Mouse (Mus musculus) megakaryocyte, embryonic 14.5 days (primary cell): ENCODE data around the gene Nf1. TPM values are rescaled to one million over a fixed set of nuclear protein-coding genes. Genes with fewer than 3 reads are reported as not detected.

ENCODE experiments used
- H3K27me3 ChIP-seq: replicated peaks from 2 replicates; pipeline ENCODE3; 2012; ENCODE audit warnings: inconsistent platforms
- H3K36me3 ChIP-seq: replicated peaks from 2 replicates; pipeline ENCODE3; 2012; ENCODE audit warnings: low read length, inconsistent platforms, mixed read lengths
- H3K4me1 ChIP-seq: 2 replicates; pipeline ENCODE4 v1.6.1; 2012; ENCODE audit warnings: inconsistent platforms
- H3K4me3 ChIP-seq: replicated peaks from 2 replicates; pipeline ENCODE3; 2012; ENCODE audit warnings: moderate library complexity, mild to moderate bottlenecking, inconsistent platforms
- H3K9me3 ChIP-seq: 2 replicates; pipeline ENCODE4 v1.6.1; 2012; ENCODE audit warnings: inconsistent platforms
- FLI1 ChIP-seq: IDR thresholded peaks from 2 replicates; pipeline ENCODE4 v1.6.1; 2012; ENCODE audit warnings: low read length, inconsistent platforms, mixed read lengths
- GATA1 ChIP-seq: IDR thresholded peaks from 3 replicates; pipeline ENCODE4 v1.6.1; 2012; ENCODE audit warnings: mixed read lengths, low read length, inconsistent platforms, borderline replicate concordance
- polyA plus RNA-seq: library from polyadenylated mRNA; stranded (reverse); fragments of >175 nt; gene quantifications from 2 replicates; pipeline ENCODE4 v1.2.3, GENCODE M21; 2012; ENCODE audit warnings: low replicate concordance; ENCODE audit not compliant: insufficient read depth

The Nf1 gene
- polyA plus RNA-seq, 1 experiment: 4.5 TPM

DNA sequence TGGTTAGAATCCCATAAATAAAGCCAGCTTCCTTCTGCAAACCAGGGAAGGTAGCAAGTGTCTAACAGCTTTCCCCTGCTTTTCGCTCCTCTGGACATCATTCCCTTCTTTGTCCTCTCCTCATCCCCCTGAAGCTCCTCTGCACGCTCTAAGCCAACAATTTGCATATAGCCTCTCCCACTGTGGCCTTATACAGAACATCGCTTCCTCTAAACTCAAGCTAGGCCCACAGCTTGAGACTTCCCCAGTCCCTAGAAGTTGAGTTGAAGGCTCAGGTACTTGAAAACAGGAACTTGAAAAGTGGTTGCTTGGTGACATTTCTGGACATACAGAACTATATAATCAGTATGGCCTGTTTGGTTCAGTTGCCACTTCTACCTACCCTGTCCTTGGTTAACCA is 234.3 kb downstream of the Nf1 start:
- TF ChIP-seq GATA1: no peak
- TF ChIP-seq FLI1: no peak
- Histone ChIP-seq H3K4me3 (no peak overlapping the region), H3K4me1 (peaks cover 24% of the 10 kb centered on the region), H3K36me3 (peaks cover 94% of the 10 kb centered on the region), H3K27me3 (no peaks in the 10 kb centered on the region), H3K9me3 (no peaks in the 10 kb centered on the region)

- peaks cover 94% of the 10 kb centered on the region for H3K36me3 ChIP-seq
- no peaks in the 10 kb centered on the region for H3K9me3 ChIP-seq
- no peaks in the 10 kb centered on the region for H3K27me3 ChIP-seq
- H3K4me1 ChIP-seq: peaks cover 24% of the 10 kb centered on the region
- TF ChIP-seq GATA1: no peak
- TF ChIP-seq FLI1: no peak
- no peak overlapping the region for H3K4me3 ChIP-seq
Observed at GRCm38 (mm10) chr11:79575383-79576073, 236.0 kb downstream of the Nf1 start.

DNA sequence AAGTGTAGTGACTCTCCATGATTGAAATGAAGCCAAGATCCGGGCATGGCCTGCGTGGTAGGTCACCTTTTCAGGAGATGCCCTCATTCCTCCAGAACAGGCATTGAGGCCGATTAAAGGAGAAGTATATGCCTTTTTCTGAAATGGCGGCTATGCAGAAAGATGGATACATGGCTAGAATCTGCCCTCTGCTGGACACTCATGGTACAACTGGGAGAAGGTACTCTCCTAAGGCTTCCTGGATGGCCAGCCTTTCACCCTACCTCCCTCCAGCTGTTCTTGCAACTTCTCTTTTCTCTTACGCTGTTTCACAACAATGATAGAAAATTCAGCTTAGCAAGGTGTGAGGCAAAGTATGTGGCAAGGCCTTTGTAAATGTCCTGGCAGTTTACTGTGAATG is 238.2 kb downstream of the Nf1 start:
- Histone ChIP-seq H3K9me3 (no peaks in the 10 kb centered on the region), H3K4me3 (no peak overlapping the region), H3K27me3 (no peaks in the 10 kb centered on the region), H3K4me1 (peaks cover 24% of the 10 kb centered on the region), H3K36me3 (peaks cover 75% of the 10 kb centered on the region)
- no peak for TF ChIP-seq FLI1
- TF ChIP-seq GATA1: no peak

DNA sequence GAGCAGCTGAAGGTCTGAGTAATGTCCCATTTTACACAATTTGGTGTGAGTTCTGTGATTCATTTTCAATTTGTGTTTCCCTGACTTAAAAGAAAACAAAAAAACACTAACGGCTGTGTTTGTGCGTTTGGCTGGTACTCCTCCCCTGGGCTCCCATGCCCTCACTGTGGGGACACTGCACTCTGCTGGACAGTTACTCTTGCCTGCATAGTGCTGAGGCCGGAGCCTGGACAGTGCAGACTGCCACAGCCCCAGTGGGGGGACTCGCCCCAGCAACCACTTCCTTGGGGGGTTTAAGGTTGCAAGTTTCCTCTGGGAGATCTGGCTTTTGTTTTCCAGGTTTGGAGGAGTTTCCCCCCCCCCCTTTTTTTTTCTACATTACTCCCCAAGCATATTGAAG is 241.2 kb downstream of the Nf1 start:
- TF ChIP-seq GATA1 (no peak), FLI1 (no peak)
- Histone ChIP-seq H3K36me3 (peaks cover 48% of the 10 kb centered on the region), H3K4me1 (peaks cover 19% of the 10 kb centered on the region)

DNA sequence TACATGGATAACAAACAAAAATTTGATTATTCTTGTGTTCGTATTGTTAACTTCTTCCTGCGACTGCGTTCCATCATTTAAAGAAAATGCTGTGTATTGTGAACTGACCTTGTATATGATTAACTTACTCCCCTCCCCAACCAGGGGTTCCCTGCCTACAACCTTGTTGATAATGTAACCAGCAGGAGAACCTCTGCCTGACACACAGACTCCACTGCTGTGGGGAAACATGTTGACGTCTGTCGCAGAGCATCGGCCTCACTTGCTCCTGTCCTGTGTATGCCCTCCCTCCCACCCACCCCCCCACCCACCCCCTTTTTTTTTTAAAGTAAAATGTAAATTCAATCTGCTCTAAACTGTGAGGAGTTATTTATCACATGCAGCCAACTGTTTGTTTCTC is 241.8 kb downstream of the Nf1 start:
- H3K27me3 ChIP-seq: peaks cover 10% of the 10 kb centered on the region
- peaks cover 44% of the 10 kb centered on the region for H3K36me3 ChIP-seq
- H3K4me3 ChIP-seq: no peak overlapping the region
- peaks cover 18% of the 10 kb centered on the region for H3K4me1 ChIP-seq
- no peaks in the 10 kb centered on the region for H3K9me3 ChIP-seq
- TF ChIP-seq FLI1: no peak
- no peak for TF ChIP-seq GATA1

More for the DNA sequence above, 241.2 kb downstream of the Nf1 start:
- H3K4me3 ChIP-seq: no peak overlapping the region
- H3K27me3 ChIP-seq: peaks cover 6% of the 10 kb centered on the region
- H3K9me3 ChIP-seq: no peaks in the 10 kb centered on the region

DNA sequence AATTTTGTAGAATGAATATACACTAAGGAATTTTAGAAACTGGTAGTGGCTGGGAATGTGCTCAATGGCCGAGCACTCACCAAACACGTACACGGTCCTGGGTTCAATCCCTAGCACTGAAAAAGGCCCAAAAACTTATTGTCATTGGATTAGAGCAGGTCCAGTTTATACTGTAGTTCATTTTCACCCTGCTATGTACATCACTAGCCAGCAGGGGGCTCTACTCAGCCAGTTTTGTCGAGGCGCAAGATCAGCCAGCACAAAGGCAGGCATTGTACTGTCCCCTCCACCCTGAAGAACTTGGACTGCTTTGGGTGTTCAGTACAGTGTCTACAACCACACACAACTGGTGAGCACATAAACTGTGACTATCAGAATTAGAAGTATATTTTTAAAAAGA is 244.7 kb downstream of the Nf1 start:
- peaks cover 37% of the 10 kb centered on the region for H3K27me3 ChIP-seq
- peaks cover 15% of the 10 kb centered on the region for H3K36me3 ChIP-seq
- TF ChIP-seq GATA1 (no peak), FLI1 (no peak)
- no peaks in the 10 kb centered on the region for H3K4me1 ChIP-seq
- no peaks in the 10 kb centered on the region for H3K9me3 ChIP-seq
- H3K4me3 ChIP-seq: no peak overlapping the region

GRCm38 (mm10) chr11:79589317-79590075 is 250.0 kb downstream of the Nf1 start:
- Histone ChIP-seq H3K27me3 (peaks cover 87% of the 10 kb centered on the region), H3K9me3 (no peaks in the 10 kb centered on the region)

DNA sequence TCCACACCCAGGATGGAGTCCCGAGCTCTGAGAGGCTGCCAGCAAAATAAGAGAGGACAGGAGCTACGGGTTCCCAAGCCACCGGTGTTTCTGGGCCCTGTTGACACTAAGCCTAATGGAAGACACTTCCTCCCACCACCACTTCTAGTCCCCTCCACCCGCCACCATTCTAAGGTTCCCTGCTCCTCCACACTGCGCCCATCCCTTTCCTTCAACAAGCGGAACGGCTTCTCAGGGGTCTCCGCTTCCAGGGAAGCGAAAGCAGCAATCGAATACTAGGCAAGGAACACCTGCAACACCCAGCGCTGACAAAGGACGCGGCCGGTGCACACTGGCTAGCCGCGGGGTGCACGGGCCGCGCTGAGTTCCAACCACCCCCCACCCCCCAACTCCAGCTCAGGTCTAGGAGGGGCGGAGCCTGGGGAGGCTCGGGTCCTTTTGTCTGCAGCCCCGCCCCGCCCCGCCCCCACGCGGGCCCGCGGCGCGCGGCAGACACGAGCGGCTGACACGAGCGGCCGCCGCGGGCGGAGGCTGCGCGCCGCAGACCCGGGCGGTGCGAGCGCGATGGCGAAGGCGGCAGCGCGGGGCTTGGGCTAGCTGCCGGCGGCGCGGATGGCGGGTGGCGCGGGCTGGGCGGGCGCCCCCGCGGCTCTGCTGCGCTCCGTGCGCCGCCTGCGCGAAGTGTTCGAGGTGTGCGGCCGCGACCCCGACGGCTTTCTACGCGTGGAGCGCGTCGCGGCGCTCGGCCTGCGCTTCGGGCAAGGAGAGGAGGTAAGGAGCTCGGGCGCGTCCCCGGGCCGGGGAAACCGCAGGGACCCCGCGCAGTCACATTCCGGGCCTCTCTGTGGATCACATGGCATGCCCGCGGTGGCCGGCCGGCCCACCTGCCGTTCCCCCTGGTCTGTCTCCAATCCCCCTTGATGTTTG is 251.4 kb downstream of the Nf1 start, which contains the start of gene Rab11fip4:
TSS of gene Rab11fip4 (plus strand) at position 549 of the 927 bp plus-strand sequence.
- Histone ChIP-seq H3K27me3 (peaks cover 93% of the 10 kb centered on the region), H3K9me3 (no peaks in the 10 kb centered on the region), H3K36me3 (no peaks in the 10 kb centered on the region), H3K4me1 (peaks cover 18% of the 10 kb centered on the region), H3K4me3 (peak within 1 kb of the TSS; percentile 88)
- TF ChIP-seq GATA1 (no peak), FLI1 (no peak)

More at GRCm38 (mm10) chr11:79589317-79590075, 250.0 kb downstream of the Nf1 start:
- H3K36me3 ChIP-seq: no peaks in the 10 kb centered on the region
- peaks cover 18% of the 10 kb centered on the region for H3K4me1 ChIP-seq
- no peak overlapping the region for H3K4me3 ChIP-seq
- TF ChIP-seq FLI1 (no peak), GATA1 (no peak)

DNA sequence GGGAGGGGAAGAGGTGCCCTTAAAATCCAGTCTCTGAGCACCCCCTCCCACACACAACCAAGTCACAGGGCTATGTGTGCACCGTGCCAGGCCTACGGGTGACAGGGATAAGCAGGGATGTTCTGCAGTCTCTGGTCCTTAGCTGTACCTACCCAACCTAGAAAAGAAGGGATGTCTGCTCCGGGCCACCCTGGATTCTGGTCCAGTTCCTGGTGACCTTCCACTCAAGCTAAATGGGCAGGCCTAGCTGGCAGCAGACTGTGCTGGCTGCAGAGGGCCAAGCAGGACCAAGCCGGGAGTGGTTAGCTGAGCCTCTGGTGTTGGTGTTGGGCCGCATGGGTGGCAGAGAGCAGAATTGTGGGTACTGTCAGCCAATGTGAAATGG is 252.1 kb downstream of the Nf1 start:
- TF ChIP-seq FLI1 (no peak), GATA1 (no peak)
- Histone ChIP-seq H3K4me3 (peak overlapping the region; percentile 88), H3K4me1 (peaks cover 18% of the 10 kb centered on the region), H3K9me3 (no peaks in the 10 kb centered on the region), H3K27me3 (peaks cover 91% of the 10 kb centered on the region), H3K36me3 (no peaks in the 10 kb centered on the region)

DNA sequence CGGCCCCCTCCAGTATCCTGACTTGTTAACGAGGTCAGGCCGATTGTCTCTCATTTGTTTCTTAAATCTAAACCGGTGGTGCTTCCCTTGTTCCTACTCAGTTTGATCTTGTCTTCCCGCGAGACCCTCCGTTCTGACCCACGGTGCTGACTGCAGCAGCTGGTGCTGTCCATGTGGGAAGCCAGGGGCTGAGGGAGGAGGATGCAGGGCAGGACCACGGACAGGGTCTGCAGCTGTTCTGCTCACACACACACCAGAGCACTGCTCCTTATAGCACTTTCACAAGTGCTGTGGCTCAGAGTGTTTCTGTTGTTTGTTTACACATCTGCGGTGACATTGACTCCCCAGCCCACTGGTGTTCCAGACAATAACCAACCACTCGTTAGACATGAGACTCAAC is 254.0 kb downstream of the Nf1 start:
- TF ChIP-seq GATA1 (no peak), FLI1 (no peak)
- Histone ChIP-seq H3K4me1 (peaks cover 18% of the 10 kb centered on the region), H3K4me3 (no peak overlapping the region), H3K27me3 (peaks cover 92% of the 10 kb centered on the region), H3K9me3 (peaks cover 12% of the 10 kb centered on the region), H3K36me3 (no peaks in the 10 kb centered on the region)
